Mouse (Mus musculus) lung, embryonic 16.5 days (tissue): ENCODE results near the gene Irf4. TPM values are rescaled to one million over a fixed set of nuclear protein-coding genes. Genes with fewer than 3 reads are reported as not detected.
A peak's percentile ranks its signal among the peaks of the same experiment; 100 is the strongest.

ENCODE experiments used
- ATAC-seq: fragments of 200-750 bp; cut with Nextera tagmentation; 2 replicates; pipeline ENCODE4 v1.8.0; 2017; ENCODE audit warnings: low read depth, mild to moderate bottlenecking, moderate library complexity
- H3K27ac ChIP-seq: fragments of 300-500 bp; sonication (generic); 2 replicates; pipeline ENCODE4 v1.5.1; 2014; ENCODE audit warnings: mild to moderate bottlenecking, control low read depth, low read length
- H3K27me3 ChIP-seq: fragments of 300-500 bp; sonication (generic); 2 replicates; pipeline ENCODE4 v1.6.1; 2014; ENCODE audit warnings: low read depth, low read length, mixed read lengths; ENCODE audit not compliant: control insufficient read depth, insufficient read depth
- H3K36me3 ChIP-seq: fragments of 300-500 bp; sonication (generic); 2 replicates; pipeline ENCODE4 v1.6.1; 2014; ENCODE audit warnings: low read length; ENCODE audit not compliant: control insufficient read depth, insufficient read depth
- H3K4me1 ChIP-seq: fragments of 300-500 bp; sonication (generic); replicated peaks from 2 replicates; pipeline ENCODE4 v1.6.1; 2014; ENCODE audit warnings: low read length, mixed read lengths; ENCODE audit not compliant: control insufficient read depth, insufficient read depth
- H3K4me2 ChIP-seq: fragments of 300-500 bp; sonication (generic); 2 replicates; pipeline ENCODE4 v1.6.1; 2014; ENCODE audit warnings: low read depth, low read length, control low read depth
- H3K4me3 ChIP-seq: fragments of 300-500 bp; sonication (generic); 2 replicates; pipeline ENCODE4 v1.5.1; 2014; ENCODE audit warnings: mild to moderate bottlenecking, low read length, control low read depth
- H3K9ac ChIP-seq: fragments of 300-500 bp; sonication (generic); 2 replicates; pipeline ENCODE4 v1.6.1; 2014; ENCODE audit warnings: low read length, control low read depth
- H3K9me3 ChIP-seq: fragments of 300-500 bp; sonication (generic); 2 replicates; pipeline ENCODE4 v1.6.1; 2016; ENCODE audit warnings: low read length; ENCODE audit not compliant: control insufficient read depth
- WGBS: fragments of 180-500 bp; shearing (Covaris S2); extraction: QIAGEN DNeasy Blood & Tissue Kit; methylation state at CpG from one replicate; pipeline ENCODE4 v1.1.7; 2014; 5-methylcytosine and 5-hydroxymethylcytosine counted together
- polyA plus RNA-seq: library from polyadenylated mRNA; unstranded; fragments of >200 nt; fragmentation: Nextera tagmentation; extraction: Ambion mirVana; gene quantifications from 2 replicates; pipeline ENCODE4 v1.2.1, GENCODE M21; 2015

Irf4 gene
- polyA plus RNA-seq, 1 experiment from 2014 or later = 0.10 TPM

GRCm38 (mm10) chr13:30755577-30755976 lies 6.6 kb downstream of the Irf4 start:
- Histone ChIP-seq H3K9me3 (no peaks in the 10 kb centered on the region), H3K27me3 (peaks cover 16% of the 10 kb centered on the region), H3K4me1 (peaks cover 3% of the 10 kb centered on the region; the same call in 1 of the 2 replicates), H3K27ac (no peak overlapping the region), H3K36me3 (no peaks in the 10 kb centered on the region), H3K4me2 (no peak overlapping the region), H3K4me3 (no peak overlapping the region), H3K9ac (no peak overlapping the region)
- ATAC-seq = no peak
- 69% methylated on average over 3 of the region's 3 CpGs for WGBS

DNA sequence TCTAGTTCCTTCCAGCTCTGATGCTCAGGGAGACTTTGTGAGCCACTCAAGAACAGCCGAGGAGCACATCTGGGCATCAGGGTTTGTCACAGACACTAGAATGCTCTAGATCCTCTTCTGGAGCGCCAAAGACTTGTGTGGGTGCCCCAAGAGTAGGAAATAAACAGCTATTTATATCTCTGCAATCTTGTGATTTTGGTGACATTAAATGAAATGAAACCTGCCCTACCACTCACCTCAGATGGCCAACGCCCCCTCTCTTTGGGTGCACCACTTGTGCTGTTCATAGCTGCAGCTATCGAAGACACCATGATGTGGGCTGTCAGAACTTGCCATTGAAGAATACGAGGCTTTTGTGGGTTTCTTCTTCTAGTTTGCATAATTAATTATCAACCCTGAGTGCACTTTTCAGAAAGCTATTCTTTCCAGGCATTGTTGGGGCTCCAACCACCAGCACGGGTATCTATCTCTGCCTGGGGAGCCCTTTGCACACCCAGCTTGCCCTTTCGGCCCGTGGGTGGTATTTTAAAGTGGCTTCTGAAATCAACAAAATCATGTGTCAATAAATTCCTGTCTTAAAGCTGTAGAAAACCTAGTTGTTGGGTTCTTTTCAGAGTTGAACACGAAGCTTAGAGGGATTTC lies 7.1 kb downstream of the Irf4 start:
- no peak overlapping the region for H3K27ac ChIP-seq
- 75% methylated on average over 9 of the region's 9 CpGs for WGBS
- no peaks in the 10 kb centered on the region for H3K4me1 ChIP-seq
- H3K27me3 ChIP-seq = peaks cover 11% of the 10 kb centered on the region
- no peak overlapping the region for H3K4me3 ChIP-seq
- no peak for ATAC-seq
- H3K9ac ChIP-seq = no peak overlapping the region
- no peak overlapping the region for H3K4me2 ChIP-seq
- no peaks in the 10 kb centered on the region for H3K36me3 ChIP-seq
- H3K9me3 ChIP-seq = no peaks in the 10 kb centered on the region

- H3K9me3 ChIP-seq = no peaks in the 10 kb centered on the region
- H3K4me3 ChIP-seq = no peak overlapping the region
- no peaks in the 10 kb centered on the region for H3K36me3 ChIP-seq
- 78% methylated on average over 14 of the region's 14 CpGs for WGBS
- no peak for ATAC-seq
- H3K4me2 ChIP-seq = no peak overlapping the region
- H3K27me3 ChIP-seq = peaks cover 3% of the 10 kb centered on the region
- no peaks in the 10 kb centered on the region for H3K4me1 ChIP-seq
- no peak overlapping the region for H3K9ac ChIP-seq
- no peak overlapping the region for H3K27ac ChIP-seq
Measured at GRCm38 (mm10) chr13:30757264-30757900, 8.4 kb downstream of the Irf4 start.

DNA sequence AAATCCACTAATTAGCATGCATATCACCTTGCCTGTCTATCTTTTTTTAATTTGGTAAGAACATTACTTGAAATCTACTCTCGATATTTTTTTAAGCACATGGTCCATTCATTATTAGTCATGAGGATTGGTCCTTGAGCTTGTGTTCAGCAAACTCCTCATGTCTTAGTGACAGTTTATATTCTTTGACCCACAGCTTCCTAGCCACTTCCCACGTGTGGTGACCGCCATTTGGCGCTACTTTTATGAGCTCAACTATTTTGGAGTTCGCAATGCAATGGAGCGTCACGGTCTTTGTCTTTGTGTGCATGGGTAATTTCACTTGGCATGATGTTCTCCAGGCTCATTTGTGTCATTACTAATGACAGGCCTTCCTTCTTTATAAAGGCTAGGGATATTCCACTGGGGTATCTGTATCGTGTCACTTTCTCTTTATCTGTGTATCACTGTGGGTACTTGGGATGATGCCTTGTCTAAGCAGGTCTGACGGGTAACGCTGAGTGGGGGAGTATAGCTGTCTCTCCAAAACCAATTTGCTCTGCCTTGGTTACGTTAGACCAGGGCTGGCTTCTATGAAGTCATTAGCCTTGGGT lies 9.9 kb downstream of the Irf4 start:
- Histone ChIP-seq H3K4me1 (peaks cover 4% of the 10 kb centered on the region; the same call in 1 of the 2 replicates), H3K27me3 (no peaks in the 10 kb centered on the region; the same call in 1 of the 2 replicates), H3K4me2 (no peak overlapping the region), H3K9me3 (no peaks in the 10 kb centered on the region), H3K36me3 (no peaks in the 10 kb centered on the region), H3K27ac (no peak overlapping the region), H3K4me3 (no peak overlapping the region), H3K9ac (no peak overlapping the region)
- ATAC-seq = no peak
- 83% methylated on average over 11 of the region's 11 CpGs for WGBS

DNA sequence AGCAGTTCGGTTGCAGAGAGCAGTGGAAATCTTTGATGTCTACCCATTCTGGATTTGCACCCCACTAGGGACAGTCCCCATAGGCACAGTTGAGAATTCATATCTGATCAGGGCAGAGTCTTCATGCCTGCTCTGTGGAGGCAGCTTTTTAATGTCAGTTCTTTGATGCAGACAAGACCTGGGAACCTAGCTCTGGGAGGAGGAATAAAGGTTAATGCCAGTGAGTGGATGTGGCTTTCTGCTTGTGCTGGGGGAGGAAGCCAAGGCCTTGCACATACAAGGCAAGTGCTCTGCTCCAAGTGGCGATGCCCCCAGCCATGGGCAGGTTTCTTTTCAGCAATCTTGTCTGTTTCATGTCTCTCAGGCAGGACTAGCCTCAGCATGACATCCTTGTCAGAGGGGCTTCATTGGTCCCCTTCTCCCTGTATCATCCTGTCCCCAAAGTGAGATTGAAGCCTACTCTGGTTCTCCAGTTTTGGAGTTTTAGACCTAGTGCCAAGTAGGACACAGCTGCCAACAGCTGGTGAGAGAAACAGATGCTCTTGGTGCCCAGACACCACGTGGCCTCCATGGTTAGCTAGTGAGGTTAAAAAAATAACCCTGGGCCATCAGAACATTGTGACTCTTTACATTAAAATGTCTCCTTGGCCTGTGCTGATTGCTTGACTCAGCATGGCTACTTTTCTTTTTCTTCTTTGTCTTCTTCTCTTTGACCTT lies 11.5 kb downstream of the Irf4 start:
- peaks cover 9% of the 10 kb centered on the region; the same call in 1 of the 2 replicates for H3K4me1 ChIP-seq
- H3K4me3 ChIP-seq = no peak overlapping the region
- H3K4me2 ChIP-seq = no peak overlapping the region
- ATAC-seq = no peak
- WGBS = 72% methylated on average over 3 of the region's 3 CpGs
- no peaks in the 10 kb centered on the region for H3K9me3 ChIP-seq
- no peaks in the 10 kb centered on the region; the same call in 1 of the 2 replicates for H3K27me3 ChIP-seq
- H3K27ac ChIP-seq = no peak overlapping the region
- H3K36me3 ChIP-seq = no peaks in the 10 kb centered on the region
- H3K9ac ChIP-seq = no peak overlapping the region

DNA sequence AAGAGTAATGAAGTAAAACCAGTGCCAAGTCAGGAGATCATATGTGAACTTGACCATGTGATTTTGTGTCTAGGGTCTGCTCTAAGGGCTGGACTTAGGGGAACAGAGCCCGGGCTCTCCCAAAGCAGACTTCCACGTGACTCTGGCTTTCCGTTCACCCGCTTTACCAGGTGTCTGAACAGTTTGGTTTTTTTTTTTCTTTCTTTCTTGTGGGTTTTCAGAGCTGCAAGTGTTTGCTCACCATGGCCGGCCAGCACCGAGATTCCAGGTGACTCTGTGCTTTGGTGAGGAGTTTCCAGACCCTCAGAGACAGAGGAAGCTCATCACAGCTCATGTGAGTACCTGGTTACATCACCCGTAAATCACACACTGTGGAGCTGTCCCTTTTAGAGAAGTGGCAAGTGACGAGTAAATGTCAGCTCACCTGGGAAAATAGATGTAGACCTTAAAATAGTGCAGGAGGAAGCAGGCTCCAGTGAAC lies 12.2 kb downstream of the Irf4 start:
- 64% methylated on average over 8 of the region's 8 CpGs for WGBS
- Histone ChIP-seq H3K36me3 (no peaks in the 10 kb centered on the region), H3K27me3 (no peaks in the 10 kb centered on the region; the same call in 1 of the 2 replicates), H3K9ac (no peak overlapping the region), H3K27ac (no peak overlapping the region), H3K9me3 (no peaks in the 10 kb centered on the region), H3K4me3 (no peak overlapping the region), H3K4me1 (peaks cover 9% of the 10 kb centered on the region; the same call in 1 of the 2 replicates), H3K4me2 (no peak overlapping the region)
- ATAC-seq = no peak

DNA sequence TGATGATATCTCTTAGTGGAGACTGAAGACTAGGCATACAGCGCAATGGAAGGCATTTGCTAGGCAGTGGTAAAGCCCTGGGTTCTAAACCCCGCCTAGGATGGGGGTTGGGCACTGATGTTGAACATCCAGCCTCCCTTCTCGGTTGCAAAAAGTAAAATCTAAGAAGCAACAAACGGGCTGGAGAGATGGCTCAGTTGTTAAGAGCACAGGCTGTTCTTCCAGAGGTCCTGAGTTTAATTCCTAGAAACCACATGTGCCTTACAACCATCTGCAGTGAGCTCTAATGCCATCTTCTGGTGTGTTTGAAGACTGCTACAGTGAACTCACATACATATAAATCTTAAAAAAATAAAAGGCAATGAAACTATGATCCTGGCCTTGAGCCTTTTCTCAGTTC lies 13.2 kb downstream of the Irf4 start:
- no peak for ATAC-seq
- no peak overlapping the region for H3K4me3 ChIP-seq
- H3K27ac ChIP-seq = no peak overlapping the region
- no peak overlapping the region for H3K4me2 ChIP-seq
- no peaks in the 10 kb centered on the region for H3K9me3 ChIP-seq
- no peaks in the 10 kb centered on the region; the same call in 1 of the 2 replicates for H3K27me3 ChIP-seq
- no peaks in the 10 kb centered on the region for H3K36me3 ChIP-seq
- peaks cover 9% of the 10 kb centered on the region; the same call in 1 of the 2 replicates for H3K4me1 ChIP-seq
- H3K9ac ChIP-seq = no peak overlapping the region
- 84% methylated on average over 4 of the region's 4 CpGs for WGBS

GRCm38 (mm10) chr13:30764014-30764740 lies 15.2 kb downstream of the Irf4 start:
- WGBS = 56% methylated on average over 8 of the region's 8 CpGs
- no peaks in the 10 kb centered on the region for H3K36me3 ChIP-seq
- ATAC-seq = peak; percentile 85
- H3K4me2 ChIP-seq = no peak overlapping the region
- no peaks in the 10 kb centered on the region for H3K9me3 ChIP-seq
- peaks cover 9% of the 10 kb centered on the region; the same call in 1 of the 2 replicates for H3K4me1 ChIP-seq
- no peak overlapping the region for H3K4me3 ChIP-seq
- no peak overlapping the region for H3K27ac ChIP-seq
- H3K27me3 ChIP-seq = no peaks in the 10 kb centered on the region
- H3K9ac ChIP-seq = no peak overlapping the region
